Comparison of ENCODE assay signal across 30 mouse cellular contexts in genomic region chr1:165198951-165199350, GRCm38 (mm10). TPM values are rescaled to one million over a fixed set of nuclear protein-coding genes. Genes with fewer than 3 reads are reported as not detected.
DNase-seq lines count a peak whose midpoint lies in the region; ATAC-seq and TF ChIP-seq lines count a peak whose summit lies in the region.
"Had no signal": no experiment of that assay in that cellular context is flagged by ENCODE, and none has a peak within 500 bp of the region (broad histone marks: within the 10 kb centered on the region; RNA-seq: fewer than 3 reads in every experiment).

No protein-coding gene starts in this region.

- 64% methylated on average over 1 of the region's 1 CpGs for WGBS in lung, embryonic 16.5 days
- WGBS in small intestine, adult 2 months = 29% methylated on average over 1 of the region's 1 CpGs

- H3K4me1 ChIP-seq in lung, embryonic 16.5 days (replicated peaks; ENCODE audit: control insufficient read depth, insufficient read depth, low read length) = 0 out of 2 replicates have a peak, but pooled peaks cover 2% of the 10 kb centered on the region
- H3K4me1 ChIP-seq in small intestine, adult 2 months (ENCODE audit: control insufficient read depth, insufficient read depth, insufficient read length, low read length) = peaks cover 27% of the 10 kb centered on the region

- no peaks in the 10 kb centered on the region for H3K27me3 ChIP-seq in lung, embryonic 16.5 days (ENCODE audit: control insufficient read depth, insufficient read depth, low read depth, low read length)
- no peaks in the 10 kb centered on the region for H3K27me3 ChIP-seq in small intestine, adult 2 months (ENCODE audit: control insufficient read depth, insufficient read depth, low read length)
- H3K27me3 ChIP-seq: heart, embryonic 13.5 days; kidney, embryonic 15.5 days; liver, embryonic 15.5 days; Patski; stomach, embryonic 15.5 days had no signal

- ATAC-seq in lung, embryonic 16.5 days (ENCODE audit: low read depth) = no peak
- ATAC-seq: forebrain, embryonic 16.5 days; Patski had no signal

- no peaks in the 10 kb centered on the region for H3K36me3 ChIP-seq in lung, embryonic 16.5 days (ENCODE audit: control insufficient read depth, insufficient read depth, low read length)
- H3K36me3 ChIP-seq in small intestine, adult 2 months (ENCODE audit: control insufficient read depth, insufficient read depth, low read length) = no peaks in the 10 kb centered on the region
- H3K36me3 ChIP-seq: G1E; heart, embryonic 13.5 days; kidney, embryonic 15.5 days; liver, embryonic 15.5 days; midbrain, embryonic 12.5 days; stomach, embryonic 15.5 days had no signal

- H3K27ac ChIP-seq in lung, embryonic 16.5 days (ENCODE audit: low read length) = peak overlapping the region; percentile 3; the same call in 1 of the 2 replicates
- H3K27ac ChIP-seq in small intestine, adult 2 months (ENCODE audit: insufficient read depth, low read depth, low read length) = peak overlapping the region; percentile 98
- H3K27ac ChIP-seq: gastrocnemius, adult 2 months; heart, adult 2 months; heart, embryonic 13.5 days; hindbrain, embryonic 14.5 days; kidney, embryonic 15.5 days; liver, embryonic 15.5 days; midbrain, embryonic 12.5 days; stomach, embryonic 15.5 days had no signal

- no peaks in the 10 kb centered on the region for H3K9me3 ChIP-seq in lung, embryonic 16.5 days (ENCODE audit: control insufficient read depth, low read length)
- H3K9me3 ChIP-seq: G1E; heart, embryonic 13.5 days; kidney, embryonic 15.5 days; liver, embryonic 15.5 days; midbrain, embryonic 12.5 days; stomach, embryonic 15.5 days had no signal

- H3K4me3 ChIP-seq in lung, embryonic 16.5 days (ENCODE audit: low read length) = no peak overlapping the region
- H3K4me3 ChIP-seq in small intestine, adult 2 months (ENCODE audit: low read depth, low read length) = no peak overlapping the region
- H3K4me3 ChIP-seq: erythroblast, embryonic 14.5 days; gastrocnemius, adult 2 months; heart, adult 2 months; heart, embryonic 13.5 days; kidney, embryonic 15.5 days; liver, embryonic 15.5 days; midbrain, embryonic 12.5 days; stomach, embryonic 15.5 days had no signal

- peak; percentile 73 for DNase-seq in kidney, adult 9 months
- no peak for DNase-seq in kidney, postnatal 10 days
- no peak for DNase-seq in lung, postnatal 14 days
- DNase-seq in NIH3T3 (ENCODE audit: low read depth) = peak; percentile 49
- no peak for DNase-seq in urinary bladder, postnatal 25 days (ENCODE audit: low spot score)
- DNase-seq: adrenal gland, postnatal 25 days; cerebellum, adult 11-12 months; cerebellum, postnatal 10 days; gastrocnemius, adult 2 months; gastrocnemius, postnatal 36 days; heart, adult 2 months; heart, postnatal 10 days; liver; retina, postnatal 1 day; right cerebral cortex, postnatal 14 days had no signal

- TF ChIP-seq POLR2A in small intestine, adult 2 months (IDR thresholded peaks at IDR 0.05; ENCODE audit: low read depth, low read length) = no peak

- no peak for TF ChIP-seq CTCF in small intestine, adult 2 months (IDR thresholded peaks at IDR 0.05; ENCODE audit: extremely low read depth, insufficient read length, insufficient replicate concordance, low read depth, low read length)

- no peak overlapping the region for H3K4me2 ChIP-seq in lung, embryonic 16.5 days (ENCODE audit: low read depth, low read length)
- H3K4me2 ChIP-seq: heart, embryonic 13.5 days; hindbrain, embryonic 14.5 days; kidney, embryonic 15.5 days; liver, embryonic 15.5 days; midbrain, embryonic 12.5 days; stomach, embryonic 15.5 days had no signal

- H3K9ac ChIP-seq in lung, embryonic 16.5 days (ENCODE audit: low read length) = no peak overlapping the region
- H3K9ac ChIP-seq: heart, embryonic 13.5 days; hindbrain, embryonic 14.5 days; kidney, embryonic 15.5 days; liver, embryonic 15.5 days; midbrain, embryonic 12.5 days; stomach, embryonic 15.5 days had no signal

RNA-seq across cellular contexts. Expression of gene Sft2d2, which starts 4.7 kb away (rescaled TPM):
- 21.9 and 22.4 TPM in 2 replicates for polyA plus RNA-seq in lung, embryonic 16.5 days (2015; fragmentation: Nextera tagmentation; extraction: Ambion mirVana)
- polyA plus RNA-seq in small intestine, adult 2 months (2012; rRNA removed) = 44.6 and 85.4 TPM in 2 replicates

RNA-seq across cellular contexts. Expression of gene Tiprl, which starts 37.8 kb away (rescaled TPM):
- polyA plus RNA-seq in lung, embryonic 16.5 days (2015; fragmentation: Nextera tagmentation; extraction: Ambion mirVana) = 97.4 and 100 TPM in 2 replicates
- 11.3 and 19.2 TPM in 2 replicates for polyA plus RNA-seq in small intestine, adult 2 months (2012; rRNA removed)

RNA-seq across cellular contexts. Expression of gene Tbx19, which starts 38.4 kb away (rescaled TPM):
- polyA plus RNA-seq in lung, embryonic 16.5 days (2015; fragmentation: Nextera tagmentation; extraction: Ambion mirVana) = 0.05 TPM in 1 of 2 replicates, not detected in the other
- 0.08 and 0.11 TPM in 2 replicates for polyA plus RNA-seq in small intestine, adult 2 months (2012; rRNA removed)
- polyA plus RNA-seq: C2C12; forebrain, embryonic 11.5 days; forebrain, embryonic 16.5 days; G1E; heart, adult 2 months; heart, embryonic 13.5 days; hindbrain, embryonic 14.5 days; liver, embryonic 15.5 days; midbrain, embryonic 12.5 days; neural tube, embryonic 14.5 days; Patski; stomach, embryonic 15.5 days had no signal

Comparison
In these comparisons a context has a peak if more than half of its experiments do, and no peak if none do; other contexts are left out.
1. DNase-seq: peak in kidney, adult 9 months (single experiment) and NIH3T3 (single experiment); none in kidney, postnatal 10 days (single experiment), lung, postnatal 14 days (single experiment) and urinary bladder, postnatal 25 days (single experiment).